Mouse (Mus musculus) CD4-positive, CD25-positive, alpha-beta regulatory T cell, adult 4 months (primary cell): Measurements from ENCODE around the gene Coch. TPM values are rescaled to one million over a fixed set of nuclear protein-coding genes. Genes with fewer than 3 reads are reported as not detected.
"Not testable (repeated sequence)": the region's sequence is repeated elsewhere in the genome, so short reads cannot be mapped to it uniquely, and the experiment has no call there.

ENCODE experiments used
- ATAC-seq: one replicate; pipeline ENCODE4 v1.8.0; 2017
- polyA plus RNA-seq, 2 experiments: library from polyadenylated mRNA; unstranded; fragments of 100-300 nt; shearing (Covaris generic); gene quantifications; one replicate each; pipeline ENCODE4 v1.2.1; 2017

The Coch gene
- under 1 TPM; 0.17 to 0.66 TPM for polyA plus RNA-seq

GRCm38 (mm10) chr12:51593229-51594029 is at the start of gene Coch:
Gene Coch, plus strand, starts transcription at chr12:51593341.
- ATAC-seq: peak; percentile 14

- peak; percentile 41 for ATAC-seq
Observed at GRCm38 (mm10) chr12:51543402-51543960, 49.7 kb upstream of the Coch start.

GRCm38 (mm10) chr12:51555041-51555440 is 38.1 kb upstream of the Coch start:
- no peak for ATAC-seq

GRCm38 (mm10) chr12:51561416-51561815 is 31.7 kb upstream of the Coch start:
- ATAC-seq: no peak

GRCm38 (mm10) chr12:51567225-51567624 is 25.9 kb upstream of the Coch start:
- ATAC-seq: no peak

GRCm38 (mm10) chr12:51569472-51569871 is 23.7 kb upstream of the Coch start:
- no peak for ATAC-seq

GRCm38 (mm10) chr12:51569944-51570343 is 23.2 kb upstream of the Coch start:
- ATAC-seq: no peak

GRCm38 (mm10) chr12:51572651-51573050 is 20.5 kb upstream of the Coch start:
- ATAC-seq: no peak

GRCm38 (mm10) chr12:51577816-51578215 is 15.3 kb upstream of the Coch start:
- not testable (repeated sequence) for ATAC-seq

GRCm38 (mm10) chr12:51589263-51589662 is 3.9 kb upstream of the Coch start:
- ATAC-seq: no peak

GRCm38 (mm10) chr12:51591921-51592320 is 1.2 kb upstream of the Coch start:
- no peak for ATAC-seq

GRCm38 (mm10) chr12:51592888-51593228 is 283 bp upstream of the Coch start:
- ATAC-seq: no peak

- no peak for ATAC-seq
Observed at GRCm38 (mm10) chr12:51594030-51594470, 909 bp downstream of the Coch start.

GRCm38 (mm10) chr12:51603306-51603705 is 10.2 kb downstream of the Coch start:
- no peak for ATAC-seq

- ATAC-seq: no peak
Observed at GRCm38 (mm10) chr12:51606138-51606537, 13.0 kb downstream of the Coch start.

GRCm38 (mm10) chr12:51612361-51612760 is 19.2 kb downstream of the Coch start:
- ATAC-seq: no peak

GRCm38 (mm10) chr12:51620572-51620971 is 27.4 kb downstream of the Coch start:
- ATAC-seq: no peak

GRCm38 (mm10) chr12:51621161-51621560 is 28.0 kb downstream of the Coch start:
- ATAC-seq: no peak

GRCm38 (mm10) chr12:51622670-51623365 is 29.7 kb downstream of the Coch start:
- ATAC-seq: no peak

- ATAC-seq: no peak
Observed at GRCm38 (mm10) chr12:51623366-51623694, 30.2 kb downstream of the Coch start.

- no peak for ATAC-seq
Observed at GRCm38 (mm10) chr12:51633481-51633880, 40.3 kb downstream of the Coch start.

GRCm38 (mm10) chr12:51636260-51636659 is 43.1 kb downstream of the Coch start:
- no peak for ATAC-seq

GRCm38 (mm10) chr12:51636689-51637470 is 43.7 kb downstream of the Coch start:
- ATAC-seq: no peak
